Mouse (Mus musculus): Measurements from ENCODE around the gene Ccdc122.
A peak's percentile ranks its signal among the peaks of the same experiment; 100 is the strongest.
"Not testable (repeated sequence)": the region's sequence is repeated elsewhere in the genome, so short reads cannot be mapped to it uniquely, and the experiment has no call there.

Gene Ccdc122

GRCm38 (mm10) chr14:77036226-77037046, at the start of gene Ccdc122, which contains the start of gene Lacc1:
Gene Ccdc122, plus strand, starts transcription at chr14:77036772.
Gene Lacc1, minus strand, starts transcription at chr14:77036904.
- DNase-seq (ENCODE audit: low read depth, low spot score) = peak; percentile 90

- DNase-seq (ENCODE audit: low read depth, low spot score) = not testable (repeated sequence)
Measured at GRCm38 (mm10) chr14:76990351-76990750, 46.2 kb upstream of the Ccdc122 start.

GRCm38 (mm10) chr14:77004740-77005139, 31.8 kb upstream of the Ccdc122 start:
- DNase-seq (ENCODE audit: low read depth, low spot score) = no peak

- DNase-seq (ENCODE audit: low read depth, low spot score) = no peak
Measured at GRCm38 (mm10) chr14:77005566-77005965, 31.0 kb upstream of the Ccdc122 start.

- peak; percentile 33 for DNase-seq (ENCODE audit: low read depth, low spot score)
Measured at GRCm38 (mm10) chr14:77008238-77008637, 28.3 kb upstream of the Ccdc122 start.

GRCm38 (mm10) chr14:77011804-77012203, 24.8 kb upstream of the Ccdc122 start:
- DNase-seq (ENCODE audit: low read depth, low spot score) = peak; percentile 55

GRCm38 (mm10) chr14:77016783-77017182, 19.8 kb upstream of the Ccdc122 start:
- DNase-seq (ENCODE audit: low read depth, low spot score) = not testable (repeated sequence)

- no peak for DNase-seq (ENCODE audit: low read depth, low spot score)
Measured at GRCm38 (mm10) chr14:77017211-77017610, 19.4 kb upstream of the Ccdc122 start.

- no peak for DNase-seq (ENCODE audit: low read depth, low spot score)
Measured at GRCm38 (mm10) chr14:77024499-77024898, 12.1 kb upstream of the Ccdc122 start.

- no peak for DNase-seq (ENCODE audit: low read depth, low spot score)
Measured at GRCm38 (mm10) chr14:77029319-77030054, 7.1 kb upstream of the Ccdc122 start.

- no peak for DNase-seq (ENCODE audit: low read depth, low spot score)
Measured at GRCm38 (mm10) chr14:77030808-77031207, 5.8 kb upstream of the Ccdc122 start.

GRCm38 (mm10) chr14:77032433-77032832, 4.1 kb upstream of the Ccdc122 start:
- no peak for DNase-seq (ENCODE audit: low read depth, low spot score)

GRCm38 (mm10) chr14:77033391-77033790, 3.2 kb upstream of the Ccdc122 start:
- peak; percentile 69 for DNase-seq (ENCODE audit: low read depth, low spot score)

- DNase-seq (ENCODE audit: low read depth, low spot score) = peak; percentile 80
Measured at GRCm38 (mm10) chr14:77034175-77034915, 2.2 kb upstream of the Ccdc122 start.

- peak; percentile 71 for DNase-seq (ENCODE audit: low read depth, low spot score)
Measured at GRCm38 (mm10) chr14:77034970-77035369, 1.6 kb upstream of the Ccdc122 start.

GRCm38 (mm10) chr14:77037330-77037729, 758 bp downstream of the Ccdc122 start:
- peak; percentile 50 for DNase-seq (ENCODE audit: low read depth, low spot score)

GRCm38 (mm10) chr14:77037832-77038425, 1.4 kb downstream of the Ccdc122 start:
- DNase-seq (ENCODE audit: low read depth, low spot score) = no peak

GRCm38 (mm10) chr14:77053288-77053687, 16.7 kb downstream of the Ccdc122 start:
- no peak for DNase-seq (ENCODE audit: low read depth, low spot score)

GRCm38 (mm10) chr14:77069361-77069760, 32.8 kb downstream of the Ccdc122 start:
- DNase-seq (ENCODE audit: low read depth, low spot score) = no peak

- DNase-seq (ENCODE audit: low read depth, low spot score) = peak; percentile 41
Measured at GRCm38 (mm10) chr14:77081248-77081647, 44.7 kb downstream of the Ccdc122 start.

GRCm38 (mm10) chr14:77100285-77100684, 63.7 kb downstream of the Ccdc122 start:
- DNase-seq (ENCODE audit: low read depth, low spot score) = peak; percentile 5

All from A20 (cell line).